Mouse (Mus musculus) kidney, adult 8-10 months (tissue): Measurements from ENCODE around the gene Bcap31.

Source experiments
- DNase-seq, 2 experiments: peaks; one replicate each; pipeline ENCODE4 v3.0.0; 2022

Bcap31 gene

DNA sequence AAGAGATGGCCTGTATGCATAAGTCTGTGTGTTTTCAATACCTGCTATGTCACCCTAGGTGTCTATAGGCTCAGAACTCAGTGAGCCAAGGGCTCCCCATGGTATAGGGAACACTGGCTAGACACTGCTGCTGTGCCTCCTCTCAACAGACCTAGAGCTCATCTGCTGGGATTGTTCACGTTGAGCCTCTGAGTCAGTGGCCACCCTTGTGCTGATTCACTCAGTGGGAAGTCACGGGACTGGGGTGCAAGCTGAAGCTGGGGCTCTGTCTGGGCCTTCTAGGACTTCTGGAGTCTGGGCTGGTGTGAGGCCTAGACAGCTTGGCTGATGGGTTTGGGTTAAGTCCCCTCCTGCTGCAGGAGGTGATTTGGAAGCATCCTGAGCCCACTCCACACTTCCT, 40.7 kb downstream of the Bcap31 start:
- no peak for DNase-seq

DNA sequence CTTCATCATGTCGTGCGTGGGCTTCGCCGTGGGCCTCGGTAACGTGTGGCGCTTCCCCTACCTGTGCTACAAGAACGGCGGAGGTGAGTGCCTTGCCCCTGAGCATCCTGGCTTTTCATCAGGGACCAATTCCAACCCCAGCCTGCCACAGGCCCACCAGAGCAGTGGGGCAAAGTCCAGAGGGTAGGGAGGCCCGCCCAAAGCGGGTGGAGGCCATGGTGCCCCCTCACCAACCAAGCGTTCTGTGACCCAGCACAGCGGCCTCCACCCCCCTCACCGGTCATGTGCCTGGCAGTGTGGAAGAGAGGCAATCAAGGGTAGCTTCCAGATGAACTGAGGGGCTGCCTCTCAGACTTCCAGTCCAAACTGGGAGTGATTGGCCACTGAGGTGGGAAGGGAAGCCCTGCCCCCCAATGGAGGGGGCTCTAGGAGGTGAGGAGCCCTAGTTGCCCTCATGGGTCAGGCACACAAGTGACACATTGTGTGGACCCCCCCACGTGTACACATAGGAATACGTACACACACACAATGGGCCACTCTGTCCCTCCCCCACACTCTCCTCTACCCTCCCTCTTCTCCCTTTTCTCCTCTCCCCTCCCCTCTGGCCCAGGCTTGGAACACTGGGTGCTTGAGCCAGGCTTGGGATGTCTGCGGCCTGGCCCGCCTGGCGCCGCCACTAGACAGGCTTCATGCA, 41.9 kb downstream of the Bcap31 start:
- peak; percentile 64 to 74 for DNase-seq

DNA sequence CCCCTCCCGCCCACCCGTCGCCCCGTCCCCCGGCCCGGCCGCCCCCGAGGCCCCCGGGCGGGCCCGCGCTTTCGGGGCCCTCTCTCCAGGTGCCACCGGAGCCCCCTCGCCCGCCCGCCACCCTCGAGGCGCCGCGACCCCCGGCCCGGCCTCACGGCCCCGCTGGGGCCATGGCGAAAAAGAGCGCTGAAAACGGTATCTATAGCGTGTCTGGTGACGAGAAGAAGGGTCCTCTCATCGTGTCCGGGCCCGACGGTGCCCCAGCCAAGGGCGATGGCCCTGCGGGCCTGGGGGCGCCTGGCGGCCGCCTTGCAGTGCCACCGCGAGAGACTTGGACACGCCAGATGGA, 42.4 kb downstream of the Bcap31 start:
- no peak for DNase-seq

DNA sequence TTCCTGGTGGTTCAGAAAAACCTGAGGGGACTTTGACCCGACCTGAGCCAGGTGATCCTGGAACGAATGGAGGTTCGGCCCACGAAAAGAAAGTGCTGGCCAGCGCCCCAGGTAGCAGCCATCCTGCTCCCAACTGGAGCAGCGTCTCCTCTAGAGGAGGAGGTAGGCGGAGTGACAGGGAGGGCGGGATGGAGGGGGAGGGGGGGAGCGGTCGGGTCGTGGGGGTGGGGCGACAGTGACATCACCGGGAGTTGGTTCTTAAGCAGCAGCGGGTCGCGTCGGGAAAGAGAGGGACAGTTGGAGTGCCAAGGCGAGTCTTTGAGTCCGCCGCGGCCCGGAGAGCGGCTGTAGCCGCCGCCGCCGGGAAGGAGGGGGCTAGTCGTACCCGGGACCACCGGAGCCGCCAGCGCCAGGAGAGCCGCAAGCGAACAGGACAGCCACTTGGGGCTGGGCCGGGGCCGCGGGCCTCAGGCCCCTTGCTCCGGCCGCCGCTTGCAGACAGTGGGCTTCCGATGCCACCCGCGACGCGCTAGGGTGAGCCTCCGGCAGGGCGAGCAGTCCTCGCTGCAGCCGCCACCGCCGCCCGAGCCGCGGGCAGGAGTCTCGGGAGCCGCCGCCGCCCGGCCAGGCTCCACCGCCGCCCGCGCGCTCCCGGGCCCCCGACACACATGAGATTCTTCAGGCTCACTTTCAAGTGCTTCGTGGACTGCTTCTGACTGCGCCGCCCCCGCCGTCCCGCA, 42.9 kb downstream of the Bcap31 start, which contains the start of gene Slc6a8:
TSS of gene Slc6a8 (plus strand) at position 272 of the 740 bp plus-strand sequence.
- peak; percentile 55 to 74 for DNase-seq

DNA sequence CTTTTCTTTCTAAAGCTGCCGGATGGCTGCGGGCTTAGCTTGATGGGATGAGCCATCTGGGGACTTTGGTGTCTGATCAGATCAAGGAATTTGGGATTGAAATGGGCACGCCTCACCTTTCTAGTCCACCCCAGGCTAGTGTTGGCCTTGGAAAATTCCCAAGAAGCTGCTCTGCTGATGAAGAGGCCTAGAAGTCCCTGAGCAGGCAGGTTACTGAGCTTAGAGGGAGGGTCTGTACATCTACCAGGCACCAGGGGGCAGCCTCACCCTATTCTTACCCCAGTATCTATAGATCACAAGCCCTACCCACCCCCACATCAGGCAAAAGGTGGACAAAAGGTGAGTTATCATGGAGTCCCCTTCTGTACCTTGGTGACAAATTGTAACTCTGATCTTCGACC, 43.9 kb downstream of the Bcap31 start:
- DNase-seq, result peak; percentile 59 to 60

DNA sequence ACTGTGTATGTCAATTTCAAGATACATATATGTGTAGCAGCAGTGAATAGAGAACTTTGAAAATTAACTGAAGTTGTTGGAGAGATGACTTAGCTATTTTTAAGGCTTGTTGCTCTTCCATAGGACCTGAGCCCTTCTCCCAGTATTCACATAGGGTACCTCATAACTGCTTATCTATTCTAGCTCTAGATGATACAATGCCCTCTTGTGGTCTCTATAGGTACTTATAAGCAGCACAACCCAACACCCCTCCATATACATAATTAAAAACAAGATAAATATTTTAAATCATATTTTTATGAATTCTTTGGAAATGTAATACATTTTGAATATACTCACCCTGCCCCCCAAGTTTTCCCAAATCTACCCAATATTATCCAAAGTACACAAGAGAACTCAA, 52.8 kb downstream of the Bcap31 start:
- no peak for DNase-seq

DNA sequence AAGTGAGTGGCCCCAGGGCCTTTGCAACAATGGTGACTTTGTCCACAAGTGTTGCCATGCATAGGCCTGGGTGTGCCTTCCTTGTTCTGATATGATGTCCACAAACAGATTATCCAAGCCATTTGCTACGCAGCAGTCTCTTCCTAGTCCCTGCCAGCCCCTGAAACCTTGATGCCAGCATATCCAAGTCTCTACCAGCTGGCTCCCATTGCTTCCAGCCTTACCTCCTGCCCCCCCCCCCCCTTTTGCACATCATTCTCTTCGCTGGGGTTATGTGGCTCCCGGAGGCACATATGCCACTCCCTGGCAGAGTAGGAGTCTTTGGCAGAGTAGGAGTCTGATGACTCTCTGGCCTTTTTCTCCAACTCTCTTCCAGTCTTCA, 55.7 kb downstream of the Bcap31 start:
- DNase-seq, result no peak

DNA sequence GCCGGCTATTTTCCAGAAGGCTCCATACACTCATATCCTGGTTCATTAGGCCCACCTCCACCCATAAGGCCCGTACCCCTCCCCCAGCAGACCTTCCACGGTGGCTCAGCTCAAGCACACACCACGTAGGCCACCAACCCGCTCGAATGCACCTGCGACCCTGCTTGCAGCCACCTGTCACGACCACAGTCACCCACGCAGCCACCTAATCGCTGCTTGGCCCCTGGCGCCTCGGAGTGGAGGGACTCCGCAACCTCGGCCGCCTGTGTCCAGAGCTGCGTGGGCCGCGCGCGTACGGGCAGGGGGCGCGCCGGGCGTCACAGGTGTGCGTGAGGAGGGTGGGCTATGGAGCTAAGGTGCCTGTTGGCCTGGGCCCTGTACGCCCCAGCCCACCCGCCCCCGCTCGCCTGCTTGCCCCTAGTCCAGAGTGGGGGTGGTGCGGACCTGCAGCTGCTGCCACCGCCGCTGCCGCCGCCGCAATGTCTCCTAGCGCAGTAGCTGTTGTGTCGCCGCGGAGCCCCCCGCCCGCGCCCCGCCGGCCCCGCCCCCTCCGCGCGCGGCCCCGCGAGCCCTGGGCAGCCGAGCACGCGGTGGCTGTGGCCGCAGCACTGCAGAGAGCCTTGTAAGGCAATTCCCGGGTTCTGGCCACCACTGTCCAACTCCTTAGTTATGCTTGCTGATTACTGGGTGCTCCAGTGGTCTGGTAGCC, 56.2 kb downstream of the Bcap31 start, which contains the start of gene Pnck:
TSS of gene Pnck (minus strand) at position 543 of the 709 bp plus-strand sequence.
- DNase-seq, result no peak

DNA sequence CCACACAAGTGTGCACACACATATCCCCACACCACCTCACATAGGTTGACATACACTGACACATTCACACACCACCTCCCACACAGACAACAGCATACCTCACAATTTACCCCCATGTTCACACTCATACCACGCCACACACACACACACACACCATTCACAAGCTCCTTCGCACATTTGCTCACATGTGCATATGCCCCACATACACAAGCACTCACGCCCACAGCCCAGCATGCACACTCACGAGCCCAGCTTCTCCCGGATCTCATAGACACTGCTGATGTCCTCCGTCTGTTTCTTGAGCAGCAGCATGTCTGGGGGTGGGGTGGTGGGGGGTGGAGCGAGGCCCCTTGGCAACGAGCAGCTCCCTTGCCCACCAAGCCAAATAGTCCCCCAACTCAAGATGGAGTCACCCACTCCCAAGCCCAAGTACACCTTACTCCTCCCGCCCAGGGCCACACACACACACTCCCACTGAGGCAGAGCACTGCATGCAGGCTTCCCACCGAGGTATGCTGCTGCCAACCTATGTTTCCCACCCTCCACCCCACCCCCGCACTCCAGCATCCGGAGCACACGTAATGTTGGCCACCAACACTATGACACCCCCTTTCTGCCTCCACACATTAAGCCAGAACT, 56.9 kb downstream of the Bcap31 start:
- no peak for DNase-seq

DNA sequence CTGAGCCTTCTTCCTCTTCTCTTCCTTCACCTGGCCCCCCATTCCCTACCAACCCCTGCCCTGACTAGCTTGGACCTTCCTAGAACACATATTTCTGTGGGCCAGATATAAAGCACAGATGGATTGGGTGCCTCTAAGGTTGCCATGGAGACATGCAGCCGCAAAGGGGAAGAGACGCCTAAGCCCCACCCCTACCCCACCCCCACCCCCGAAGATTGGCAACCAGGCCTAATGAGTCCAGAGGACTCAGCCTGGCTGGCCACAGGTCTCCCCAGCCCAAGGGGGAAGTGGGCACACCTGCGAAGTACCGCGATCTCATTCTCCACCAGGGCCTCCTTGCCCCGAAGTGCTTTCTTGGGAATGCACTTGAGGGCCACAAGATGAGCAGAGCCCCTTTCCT, 57.6 kb downstream of the Bcap31 start:
- DNase-seq, result no peak

DNA sequence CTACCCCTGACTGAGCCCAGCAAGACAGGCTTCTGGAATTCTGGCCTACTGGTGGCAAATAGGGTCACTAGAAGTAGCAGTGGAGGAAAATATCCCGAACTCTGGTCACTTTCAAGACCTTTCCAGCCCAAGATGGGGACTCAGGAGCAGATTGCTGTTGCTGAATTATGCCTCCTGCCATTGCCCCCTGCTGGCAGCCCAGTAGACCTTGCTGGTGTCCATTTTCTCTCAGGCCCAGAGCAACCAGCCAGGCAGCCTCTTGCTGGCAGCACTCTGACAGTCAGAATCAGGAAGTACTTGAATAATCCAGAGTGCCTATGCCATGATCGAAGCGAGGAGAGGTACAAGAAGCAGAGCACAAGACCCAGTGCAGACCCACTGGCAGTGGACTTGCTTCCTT, 60.4 kb downstream of the Bcap31 start:
- DNase-seq, result no peak

DNA sequence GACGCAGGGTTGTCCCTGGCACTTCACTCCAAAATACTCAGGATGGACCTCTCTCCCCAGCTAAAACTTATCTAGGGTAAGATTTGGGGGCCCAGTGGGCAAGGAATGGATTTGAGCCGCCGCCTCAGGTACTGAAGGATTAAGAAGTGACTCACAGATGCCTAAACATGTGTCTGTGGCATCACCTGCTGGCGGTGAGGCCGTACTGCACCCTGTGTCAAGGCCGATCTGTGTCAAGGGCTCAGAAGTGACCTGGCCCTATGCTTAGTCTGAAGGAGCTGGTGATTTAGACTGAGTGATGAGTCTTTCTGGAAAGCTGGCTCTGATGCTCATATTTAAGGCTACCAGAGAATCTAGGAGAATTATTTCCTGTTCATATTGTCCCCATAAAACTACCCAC, 61.8 kb downstream of the Bcap31 start:
- DNase-seq, result peak; percentile 45 to 86

DNA sequence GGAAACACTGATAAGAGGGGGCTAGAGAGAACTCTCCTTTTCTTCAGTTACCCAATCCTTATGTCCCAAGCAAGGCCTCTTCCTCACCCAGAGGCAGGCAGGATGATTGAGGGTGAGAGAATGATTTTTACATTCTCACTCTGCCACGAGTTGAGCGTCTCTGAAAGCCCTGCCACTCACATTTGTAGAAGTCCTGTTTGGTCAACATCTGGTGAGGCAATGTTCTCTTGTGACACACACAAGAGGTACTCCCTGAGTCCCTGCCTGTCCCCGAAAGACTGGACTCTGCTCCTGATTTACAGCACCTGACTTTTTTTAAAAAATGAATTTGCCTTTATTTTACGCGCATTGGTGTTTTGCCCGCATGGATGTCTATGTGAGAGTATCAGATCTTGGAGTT, 62.6 kb downstream of the Bcap31 start:
- no peak for DNase-seq

DNA sequence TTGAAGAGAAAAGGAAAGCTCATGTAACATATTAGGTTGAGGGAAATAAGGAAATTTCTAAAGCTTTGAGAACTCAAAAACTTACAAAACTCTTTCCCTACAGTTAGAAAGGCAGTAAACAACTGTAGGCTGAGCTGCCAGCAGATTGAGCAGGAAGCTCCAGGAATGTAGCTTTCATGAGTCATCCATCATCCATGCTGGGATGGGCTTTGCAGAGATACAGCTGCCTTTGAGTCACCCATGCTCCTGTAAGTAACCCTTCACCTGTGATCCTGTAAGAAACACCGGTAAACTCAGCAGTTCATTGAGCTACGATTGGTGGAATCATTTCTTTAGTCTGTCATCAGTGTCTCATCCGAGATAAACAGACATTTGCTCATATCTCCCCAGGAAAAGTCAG, 65.1 kb downstream of the Bcap31 start:
- no peak for DNase-seq

DNA sequence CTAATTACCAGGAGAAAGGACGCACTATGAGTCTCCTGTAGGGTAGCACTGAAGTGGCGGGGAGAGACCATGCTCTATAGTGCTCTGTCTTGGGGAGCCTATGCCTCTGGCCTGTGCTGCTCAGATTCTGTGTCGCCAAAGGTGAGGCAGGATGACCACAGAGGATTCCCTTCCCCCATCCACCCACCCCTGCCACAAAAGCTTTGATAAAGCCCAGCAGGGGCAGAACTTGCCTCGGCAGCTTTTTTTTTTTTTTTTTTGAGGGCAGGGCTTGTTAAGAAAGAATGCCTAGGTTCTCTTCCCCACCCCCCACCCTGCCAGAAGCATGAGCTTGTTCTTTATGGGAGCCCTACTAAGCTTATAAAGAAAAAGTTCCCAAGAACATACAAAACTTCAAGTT, 70.9 kb downstream of the Bcap31 start:
- no peak for DNase-seq

DNA sequence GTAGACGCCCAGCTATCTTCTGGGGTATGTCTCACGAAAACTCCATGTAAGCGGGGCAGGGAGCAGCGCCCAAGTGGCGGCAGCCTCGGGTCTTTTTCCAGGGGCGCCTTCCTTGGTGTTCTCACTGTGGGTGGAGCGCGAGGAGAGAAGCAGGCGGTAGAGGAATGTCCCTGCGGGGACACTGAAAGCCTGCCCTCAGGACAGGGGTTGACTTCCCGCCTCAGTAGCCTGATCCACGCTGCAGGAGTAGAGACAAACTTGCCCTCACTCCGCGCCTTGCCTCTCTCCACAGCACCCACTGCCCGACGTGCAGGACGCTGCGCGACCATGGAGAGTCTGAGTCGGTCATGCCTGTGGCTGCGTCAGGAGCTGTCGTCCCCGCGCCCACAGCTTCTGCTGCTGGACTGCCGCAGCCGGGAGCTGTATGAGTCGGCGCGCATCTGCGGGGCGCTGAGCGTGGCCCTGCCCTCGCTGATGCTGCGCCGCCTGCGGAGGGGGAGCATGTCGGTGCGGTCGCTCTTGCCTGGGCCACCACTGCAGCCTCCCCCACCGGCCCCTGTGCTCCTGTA, 76.0 kb downstream of the Bcap31 start:
- no peak for DNase-seq

DNA sequence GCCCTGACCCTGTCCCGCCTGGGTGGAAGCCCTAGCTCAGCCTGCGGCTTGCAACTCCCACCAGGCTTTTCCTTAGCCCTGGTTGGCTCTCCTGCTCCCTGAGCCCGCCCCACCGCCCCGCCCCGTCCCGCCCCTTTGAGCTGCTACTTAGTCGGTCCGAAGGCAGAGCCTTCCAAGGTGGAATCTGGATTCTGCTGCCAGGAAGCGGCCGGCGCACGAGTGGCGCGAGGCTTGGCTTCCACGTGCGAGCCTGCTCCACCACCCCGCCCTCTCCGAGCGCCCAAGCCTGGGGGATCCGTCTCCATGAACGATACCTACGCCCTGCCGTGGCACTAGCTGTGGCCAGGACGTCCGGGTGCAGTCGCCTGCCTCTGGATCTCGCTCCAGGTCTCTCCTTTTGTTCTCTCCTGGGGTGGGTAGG, 76.7 kb downstream of the Bcap31 start, which contains the start of gene Dusp9:
TSS of gene Dusp9 (plus strand) at position 165 of the 421 bp plus-strand sequence.
- peak; percentile 42 to 44 for DNase-seq

DNA sequence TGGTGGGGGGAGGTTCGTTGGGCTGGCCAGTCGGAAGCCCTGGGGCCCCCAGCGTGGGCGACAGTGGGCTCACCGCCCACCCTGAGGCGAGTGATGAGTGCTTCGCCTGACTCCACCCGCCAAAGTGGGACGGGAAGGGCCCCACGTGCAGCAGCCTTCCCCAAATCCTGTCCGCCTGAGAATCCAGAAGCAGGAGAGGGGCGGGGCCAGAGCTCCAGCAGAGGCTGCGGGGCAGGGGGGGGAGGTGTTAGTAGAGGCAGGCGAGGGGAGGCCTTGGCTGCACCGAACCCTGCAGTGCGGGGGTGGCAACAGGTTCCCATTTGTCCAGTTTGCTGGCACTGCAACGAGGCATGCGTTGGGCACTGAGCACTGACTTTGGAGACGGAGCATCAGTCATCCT, 78.6 kb downstream of the Bcap31 start:
- no peak for DNase-seq
